Mouse (Mus musculus) neural tube, embryonic 11.5 days (tissue): Measurements from ENCODE around the gene Gse1. TPM values are rescaled to one million over a fixed set of nuclear protein-coding genes. Genes with fewer than 3 reads are reported as not detected.
"Not testable (repeated sequence)": the region's sequence is repeated elsewhere in the genome, so short reads cannot be mapped to it uniquely, and the experiment has no call there.

Experiments used
- ATAC-seq: fragments of 200-750 bp; cut with Nextera tagmentation; 2 replicates; pipeline ENCODE4 v1.8.0; 2017; ENCODE audit warnings: moderate number of reproducible peaks, mild to moderate bottlenecking, moderate TSS enrichment, moderate library complexity; ENCODE audit not compliant: insufficient read depth, low FRiP score, low TSS enrichment
- DNase-seq: peaks from one replicate; pipeline ENCODE4 v3.0.0-alpha.2; 2015; ENCODE audit warnings: low spot score
- H3K27ac ChIP-seq: fragments of 300-500 bp; sonication (generic); 2 replicates; pipeline ENCODE4 v1.5.1; 2014; ENCODE audit warnings: low read depth, mild to moderate bottlenecking, low read length
- H3K27me3 ChIP-seq: fragments of 300-500 bp; sonication (generic); 2 replicates; pipeline ENCODE4 v1.6.1; 2014; ENCODE audit warnings: mild to moderate bottlenecking, low read length, mixed read lengths; ENCODE audit not compliant: control insufficient read depth, insufficient read depth
- H3K36me3 ChIP-seq: fragments of 300-500 bp; sonication (generic); 2 replicates; pipeline ENCODE4 v1.6.1; 2014; ENCODE audit warnings: mild to moderate bottlenecking, low read length, moderate library complexity, mixed read lengths; ENCODE audit not compliant: control insufficient read depth, insufficient read depth
- H3K4me1 ChIP-seq: fragments of 300-500 bp; sonication (generic); 2 replicates; pipeline ENCODE4 v1.6.1; 2014; ENCODE audit warnings: low read length, mixed read lengths; ENCODE audit not compliant: control insufficient read depth, insufficient read depth
- H3K4me2 ChIP-seq: fragments of 300-500 bp; sonication (generic); 2 replicates; pipeline ENCODE4 v1.6.1; 2014; ENCODE audit warnings: low read depth, mild to moderate bottlenecking, moderate library complexity
- H3K4me3 ChIP-seq: fragments of 300-500 bp; sonication (generic); 2 replicates; pipeline ENCODE4 v1.5.1; 2014; ENCODE audit warnings: low read depth, low read length
- H3K9ac ChIP-seq: fragments of 300-500 bp; sonication (generic); 2 replicates; pipeline ENCODE4 v1.6.1; 2014; ENCODE audit warnings: mild to moderate bottlenecking, low read length
- H3K9me3 ChIP-seq: fragments of 300-500 bp; sonication (generic); 2 replicates; pipeline ENCODE4 v1.6.1; 2016; ENCODE audit warnings: low read length; ENCODE audit not compliant: control insufficient read depth
- WGBS: fragments of 180-500 bp; shearing (Covaris S2); extraction: QIAGEN DNeasy Blood & Tissue Kit; methylation state at CpG from one replicate; pipeline ENCODE4 v1.1.7; 2014; 5-methylcytosine and 5-hydroxymethylcytosine counted together
- polyA plus RNA-seq: library from polyadenylated mRNA; unstranded; fragments of >200 nt; fragmentation: Nextera tagmentation; extraction: Ambion mirVana; gene quantifications from 2 replicates; pipeline ENCODE4 v1.2.1, GENCODE M21; 2014

Gse1 gene
- polyA plus RNA-seq, 1 experiment from 2014 or later, result 33.5 TPM

- H3K9ac ChIP-seq, result no peak overlapping the region; the same call in 1 of the 2 replicates
- DNase-seq (no peak), ATAC-seq (no peak)
- WGBS, result 55% methylated on average over 10 of the region's 10 CpGs
- peaks cover 41% of the 10 kb centered on the region for H3K4me1 ChIP-seq
- H3K4me2 ChIP-seq, result no peak overlapping the region
- H3K27me3 ChIP-seq, result no peaks in the 10 kb centered on the region
- H3K27ac ChIP-seq, result no peak overlapping the region
- H3K9me3 ChIP-seq, result no peaks in the 10 kb centered on the region
- H3K4me3 ChIP-seq, result no peak overlapping the region
- no peaks in the 10 kb centered on the region for H3K36me3 ChIP-seq
Observed at GRCm38 (mm10) chr8:120363552-120364071, 135.4 kb downstream of the Gse1 start.

GRCm38 (mm10) chr8:120364093-120364725 lies 136.0 kb downstream of the Gse1 start:
- ATAC-seq, result no peak
- WGBS, result 38% methylated on average over 7 of the region's 7 CpGs
- peaks cover 45% of the 10 kb centered on the region for H3K4me1 ChIP-seq
- H3K4me3 ChIP-seq, result no peak overlapping the region
- no peaks in the 10 kb centered on the region for H3K27me3 ChIP-seq
- no peaks in the 10 kb centered on the region for H3K36me3 ChIP-seq
- no peak overlapping the region; the same call in 1 of the 2 replicates for H3K9ac ChIP-seq
- no peak overlapping the region for H3K4me2 ChIP-seq
- H3K27ac ChIP-seq, result no peak overlapping the region
- DNase-seq, result no peak
- no peaks in the 10 kb centered on the region for H3K9me3 ChIP-seq

DNA sequence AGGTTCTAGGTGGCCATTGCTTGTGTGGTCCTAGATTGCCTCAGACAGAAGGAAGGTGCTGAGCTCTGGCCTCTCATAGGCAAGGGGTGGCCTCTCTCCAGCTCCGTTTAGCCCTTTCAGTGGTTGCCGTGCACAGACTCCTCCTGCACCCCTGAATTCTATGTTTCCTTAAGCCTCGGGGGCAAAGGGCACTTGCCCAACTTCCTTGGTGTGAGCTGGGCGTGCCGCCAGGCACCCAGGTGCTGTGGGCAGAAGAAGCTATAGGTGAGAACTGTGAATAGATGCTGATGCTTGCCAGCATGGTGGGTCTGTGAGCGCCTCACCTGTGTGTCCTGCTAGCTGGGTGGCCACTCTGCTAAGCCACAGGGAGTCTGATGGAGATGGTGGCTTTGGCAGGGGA lies 138.6 kb downstream of the Gse1 start:
- no peak overlapping the region for H3K4me2 ChIP-seq
- H3K4me1 ChIP-seq, result peaks cover 40% of the 10 kb centered on the region
- H3K4me3 ChIP-seq, result no peak overlapping the region
- no peaks in the 10 kb centered on the region for H3K27me3 ChIP-seq
- no peak overlapping the region for H3K9ac ChIP-seq
- H3K36me3 ChIP-seq, result no peaks in the 10 kb centered on the region
- DNase-seq, result no peak
- 82% methylated on average over 6 of the region's 6 CpGs for WGBS
- no peak overlapping the region for H3K27ac ChIP-seq
- no peaks in the 10 kb centered on the region for H3K9me3 ChIP-seq
- no peak for ATAC-seq

DNA sequence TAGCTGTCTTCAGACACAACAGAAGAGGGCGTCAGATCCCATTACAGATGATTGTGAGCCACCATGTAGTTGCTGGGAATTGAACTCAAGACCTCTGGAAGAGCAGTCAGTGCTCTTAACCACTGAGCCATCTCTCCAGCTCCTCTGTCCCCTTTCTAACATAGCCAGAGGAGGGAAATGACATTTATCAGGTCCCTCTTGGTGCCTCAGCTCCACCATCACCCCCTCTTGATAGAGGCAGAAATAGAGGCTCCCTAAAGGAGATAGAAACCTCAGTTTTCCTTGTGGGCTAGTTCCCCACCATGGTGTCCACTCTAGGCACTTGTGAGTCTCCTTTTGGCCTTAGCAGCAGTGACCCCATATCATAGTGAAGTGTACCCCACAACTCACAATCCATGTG lies 139.9 kb downstream of the Gse1 start:
- H3K27ac ChIP-seq, ATAC-seq: not testable (repeated sequence)
- peaks cover 40% of the 10 kb centered on the region for H3K4me1 ChIP-seq

GRCm38 (mm10) chr8:120368814-120369649 lies 140.8 kb downstream of the Gse1 start:
- WGBS, result 30% methylated on average over 11 of the region's 11 CpGs
- no peak overlapping the region for H3K4me3 ChIP-seq
- peak; percentile 51 for DNase-seq

More for the DNA sequence above, 139.9 kb downstream of the Gse1 start:
- not testable (repeated sequence) for H3K4me3 ChIP-seq, H3K27me3 ChIP-seq, H3K4me2 ChIP-seq, DNase-seq, H3K9me3 ChIP-seq, H3K36me3 ChIP-seq, H3K9ac ChIP-seq
- WGBS, result 71% methylated on average over 1 of the region's 1 CpGs

DNA sequence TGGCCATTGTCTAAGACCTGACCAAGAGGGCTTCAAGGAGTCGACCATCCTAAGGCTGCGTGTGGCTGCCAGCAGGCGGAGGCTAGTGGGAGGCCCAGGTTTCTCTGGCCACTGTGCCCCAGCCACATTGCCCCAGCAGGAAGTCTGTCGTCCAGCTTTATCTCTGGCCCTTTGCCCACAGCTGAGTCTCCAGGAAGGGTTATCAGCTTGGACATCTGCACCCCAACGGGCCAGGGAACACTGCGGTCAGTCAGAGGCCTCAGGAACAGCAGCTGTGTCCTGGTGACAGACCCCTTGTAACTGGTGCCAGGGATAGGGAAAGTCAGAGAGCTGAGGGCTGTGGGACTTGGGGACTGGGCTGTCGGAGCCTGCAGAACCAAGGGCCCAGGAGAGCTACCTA lies 141.7 kb downstream of the Gse1 start:
- WGBS, result 52% methylated on average over 7 of the region's 7 CpGs
- H3K4me2 ChIP-seq, result no peak overlapping the region

More at GRCm38 (mm10) chr8:120368814-120369649, 140.8 kb downstream of the Gse1 start:
- no peaks in the 10 kb centered on the region for H3K27me3 ChIP-seq
- H3K4me1 ChIP-seq, result peaks cover 40% of the 10 kb centered on the region
- 0 out of 2 replicates have a peak overlapping the region, but pooled peaks have one; percentile 0 for H3K4me2 ChIP-seq
- H3K36me3 ChIP-seq, result no peaks in the 10 kb centered on the region
- 0 out of 2 replicates have a peak, but pooled peaks have one; percentile 25 for ATAC-seq
- 0 out of 2 replicates have a peak overlapping the region, but pooled peaks have one; percentile 19 for H3K9ac ChIP-seq
- no peak overlapping the region for H3K27ac ChIP-seq
- H3K9me3 ChIP-seq, result no peaks in the 10 kb centered on the region

DNA sequence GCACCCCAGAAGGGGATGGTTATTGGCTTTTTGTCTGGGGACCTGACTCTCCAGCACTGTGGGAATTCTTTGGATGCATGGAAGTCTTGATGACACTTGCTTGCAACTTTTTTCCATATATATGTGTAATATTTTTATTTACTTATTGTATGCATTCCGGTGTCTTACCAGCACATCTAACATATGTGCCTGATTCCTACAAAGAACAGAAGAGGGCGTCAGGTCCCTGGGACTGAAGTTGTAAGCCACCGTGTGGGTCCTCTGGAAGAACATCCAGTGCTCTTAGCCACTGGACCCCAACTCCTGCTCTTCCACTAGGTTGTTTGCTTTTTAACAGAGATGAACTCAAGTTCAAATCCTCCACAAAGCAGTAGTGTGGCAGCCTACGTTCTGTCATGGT lies 142.2 kb downstream of the Gse1 start:
- Histone ChIP-seq H3K36me3 (no peaks in the 10 kb centered on the region), H3K4me3 (no peak overlapping the region), H3K27me3 (no peaks in the 10 kb centered on the region), H3K4me1 (peaks cover 41% of the 10 kb centered on the region), H3K9me3 (no peaks in the 10 kb centered on the region), H3K9ac (no peak overlapping the region), H3K4me2 (no peak overlapping the region), H3K27ac (no peak overlapping the region)
- ATAC-seq (no peak), DNase-seq (no peak)
- WGBS, result 66% methylated on average over 4 of the region's 4 CpGs

More for the DNA sequence above, 141.7 kb downstream of the Gse1 start:
- Histone ChIP-seq H3K9ac (no peak overlapping the region), H3K27me3 (no peaks in the 10 kb centered on the region), H3K4me1 (peaks cover 40% of the 10 kb centered on the region), H3K36me3 (no peaks in the 10 kb centered on the region), H3K27ac (no peak overlapping the region), H3K9me3 (no peaks in the 10 kb centered on the region), H3K4me3 (no peak overlapping the region)
- DNase-seq (no peak), ATAC-seq (no peak)

DNA sequence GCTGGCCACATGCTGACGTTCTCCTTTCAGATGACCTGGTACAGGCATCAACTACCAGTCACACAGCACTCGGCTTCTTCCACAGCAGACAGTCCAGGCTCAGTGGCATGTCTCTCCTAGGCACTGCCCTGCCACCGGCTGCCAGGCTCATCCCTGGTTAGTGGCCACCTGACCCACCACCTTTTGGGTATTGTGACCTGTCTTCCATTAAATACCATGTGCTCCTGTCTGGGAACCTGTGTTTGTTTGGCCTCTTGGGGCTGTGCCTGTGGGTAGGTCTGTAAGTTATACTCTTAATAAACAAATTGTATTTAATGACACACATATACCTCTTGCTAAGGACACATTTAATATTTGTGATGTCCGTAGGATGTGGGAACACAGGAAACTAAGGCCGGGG lies 142.9 kb downstream of the Gse1 start:
- Histone ChIP-seq H3K9ac (no peak overlapping the region), H3K9me3 (no peaks in the 10 kb centered on the region), H3K36me3 (no peaks in the 10 kb centered on the region), H3K27me3 (no peaks in the 10 kb centered on the region), H3K27ac (no peak overlapping the region), H3K4me2 (no peak overlapping the region), H3K4me1 (peaks cover 43% of the 10 kb centered on the region), H3K4me3 (no peak overlapping the region)
- DNase-seq (no peak), ATAC-seq (no peak)
- 69% methylated on average over 5 of the region's 5 CpGs for WGBS
